Mouse (Mus musculus): ENCODE results near the gene Chmp6. TPM values are rescaled to one million over a fixed set of nuclear protein-coding genes. Genes with fewer than 3 reads are reported as not detected.
A peak's percentile ranks its signal among the peaks of the same experiment; 100 is the strongest.

The Chmp6 gene
- polyA plus RNA-seq, 2 experiments, result 15.2 to 25.2 TPM

GRCm38 (mm10) chr11:119897041-119897440, 16.2 kb upstream of the Chmp6 start:
- H3K36me3 ChIP-seq (replicated peaks; ENCODE audit: control insufficient read depth, insufficient read depth, low read depth), result no peaks in the 10 kb centered on the region
- H3K4me1 ChIP-seq (replicated peaks; ENCODE audit: control insufficient read depth in 2 of 2, insufficient read depth in 2 of 2, low read length in 1 of 2), result no peaks in the 10 kb centered on the region
- H3K4me3 ChIP-seq (ENCODE audit: insufficient read depth in 1 of 2, low read depth in 2 of 2, low read length in 2 of 2), result no peak overlapping the region
- 77% methylated on average over 9 of the region's 9 CpGs for WGBS (ENCODE audit: insufficient replicate concordance)
- H3K27ac ChIP-seq, result no peak overlapping the region
- H3K9ac ChIP-seq (replicated peaks), result no peak overlapping the region
- ATAC-seq (ENCODE audit: insufficient read depth), result no peak
- no peaks in the 10 kb centered on the region for H3K27me3 ChIP-seq (ENCODE audit: control insufficient read depth, insufficient read depth, low read length)
- no peaks in the 10 kb centered on the region for H3K9me3 ChIP-seq (ENCODE audit: control insufficient read depth, low read length)
- DNase-seq (ENCODE audit: low read depth in 3 of 3, low spot score in 3 of 3), result no peak
- no peak for TF ChIP-seq CTCF (IDR thresholded peaks at IDR 0.05; ENCODE audit: low read depth)
- TF ChIP-seq EP300 (IDR thresholded peaks at IDR 0.05; ENCODE audit: low read depth), result no peak
- H3K4me2 ChIP-seq (ENCODE audit: low read depth), result no peak overlapping the region

- H3K27me3 ChIP-seq (ENCODE audit: control insufficient read depth, insufficient read depth, low read length), result no peaks in the 10 kb centered on the region
- no peak overlapping the region for H3K4me2 ChIP-seq (ENCODE audit: low read depth)
- H3K4me3 ChIP-seq (ENCODE audit: insufficient read depth in 1 of 2, low read depth in 2 of 2, low read length in 2 of 2), result no peak overlapping the region
- no peaks in the 10 kb centered on the region for H3K9me3 ChIP-seq (ENCODE audit: control insufficient read depth, low read length)
- no peaks in the 10 kb centered on the region for H3K4me1 ChIP-seq (replicated peaks; ENCODE audit: control insufficient read depth in 2 of 2, insufficient read depth in 2 of 2, low read length in 1 of 2)
- ATAC-seq (ENCODE audit: insufficient read depth) (no peak), DNase-seq (ENCODE audit: low read depth in 3 of 3, low spot score in 3 of 3) (no peak)
- no peak for TF ChIP-seq EP300 (IDR thresholded peaks at IDR 0.05; ENCODE audit: low read depth)
- no peak for TF ChIP-seq CTCF (IDR thresholded peaks at IDR 0.05; ENCODE audit: low read depth)
- H3K36me3 ChIP-seq (replicated peaks; ENCODE audit: control insufficient read depth, insufficient read depth, low read depth), result no peaks in the 10 kb centered on the region
- no peak overlapping the region for H3K27ac ChIP-seq
- H3K9ac ChIP-seq (replicated peaks), result no peak overlapping the region
- 79% methylated on average over 11 of the region's 11 CpGs for WGBS (ENCODE audit: insufficient replicate concordance)
These were observed 14.3 kb upstream of the Chmp6 start for GRCm38 (mm10) chr11:119898976-119899375.

DNA sequence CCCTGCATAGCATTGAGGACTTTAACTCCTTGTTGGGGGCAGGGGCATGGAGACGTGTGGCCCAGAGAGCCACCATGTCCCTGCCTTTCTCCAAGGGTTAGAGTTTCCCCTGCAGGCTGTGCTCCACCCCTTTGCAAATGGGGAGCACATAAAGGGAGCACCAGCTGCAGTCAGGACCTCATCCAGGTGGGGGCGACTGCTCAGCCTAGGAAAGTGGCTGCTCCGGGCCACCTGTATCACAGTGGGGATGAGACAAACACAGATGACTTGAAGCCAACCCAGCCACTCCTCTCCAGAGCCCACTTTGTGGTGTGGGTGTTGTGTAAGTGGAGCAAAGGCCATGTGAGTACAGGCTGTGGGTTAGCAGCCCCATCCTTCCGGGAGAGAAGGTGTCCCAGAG, 12.1 kb upstream of the Chmp6 start:
- 59% methylated on average over 4 of the region's 4 CpGs for WGBS (ENCODE audit: insufficient replicate concordance)

DNA sequence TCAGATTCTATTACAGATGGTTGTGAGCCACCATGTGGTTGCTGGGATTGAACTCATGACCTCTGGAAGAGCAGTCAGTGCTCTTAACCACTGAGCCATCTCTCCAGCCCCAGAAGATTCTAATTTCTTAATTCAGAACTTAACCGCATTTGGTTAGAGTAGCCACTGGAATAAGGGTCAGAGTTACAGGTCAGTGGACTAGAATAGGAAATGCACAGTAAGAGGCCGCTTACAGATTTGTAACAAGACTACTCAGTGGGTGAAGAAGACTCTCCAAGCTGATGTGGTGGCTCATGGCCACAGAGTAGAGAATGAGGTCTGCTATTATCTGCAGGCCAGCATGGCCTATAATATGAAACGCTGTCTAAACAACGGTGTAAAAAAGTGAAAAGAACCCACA, 10.3 kb upstream of the Chmp6 start:
- no peak for ATAC-seq (ENCODE audit: insufficient read depth)

More for the DNA sequence above, 12.1 kb upstream of the Chmp6 start:
- Histone ChIP-seq H3K36me3 (replicated peaks; ENCODE audit: control insufficient read depth, insufficient read depth, low read depth) (no peaks in the 10 kb centered on the region), H3K27me3 (ENCODE audit: control insufficient read depth, insufficient read depth, low read length) (no peaks in the 10 kb centered on the region), H3K27ac (no peak overlapping the region), H3K4me1 (replicated peaks; ENCODE audit: control insufficient read depth in 2 of 2, insufficient read depth in 2 of 2, low read length in 1 of 2) (no peaks in the 10 kb centered on the region), H3K9me3 (ENCODE audit: control insufficient read depth, low read length) (no peaks in the 10 kb centered on the region), H3K9ac (replicated peaks) (no peak overlapping the region), H3K4me3 (ENCODE audit: insufficient read depth in 1 of 2, low read depth in 2 of 2, low read length in 2 of 2) (no peak overlapping the region), H3K4me2 (ENCODE audit: low read depth) (no peak overlapping the region)
- DNase-seq (ENCODE audit: low read depth in 3 of 3, low spot score in 3 of 3), result no peak
- no peak for ATAC-seq (ENCODE audit: insufficient read depth)
- no peak for TF ChIP-seq EP300 (IDR thresholded peaks at IDR 0.05; ENCODE audit: low read depth)
- TF ChIP-seq CTCF (IDR thresholded peaks at IDR 0.05; ENCODE audit: low read depth), result no peak

GRCm38 (mm10) chr11:119904621-119905286, 8.5 kb upstream of the Chmp6 start:
- no peak overlapping the region for H3K27ac ChIP-seq
- 22% methylated on average over 5 of the region's 5 CpGs for WGBS (ENCODE audit: insufficient replicate concordance)
- TF ChIP-seq CTCF (IDR thresholded peaks at IDR 0.05; ENCODE audit: low read depth), result peak; percentile 89
- no peak for TF ChIP-seq EP300 (IDR thresholded peaks at IDR 0.05; ENCODE audit: low read depth)
- DNase-seq (ENCODE audit: low read depth in 3 of 3, low spot score in 3 of 3), result peak in 1 of 3 experiments; percentile 36
- no peaks in the 10 kb centered on the region for H3K27me3 ChIP-seq (ENCODE audit: control insufficient read depth, insufficient read depth, low read length)
- ATAC-seq (ENCODE audit: insufficient read depth), result no peak
- no peaks in the 10 kb centered on the region for H3K36me3 ChIP-seq (replicated peaks; ENCODE audit: control insufficient read depth, insufficient read depth, low read depth)
- H3K4me1 ChIP-seq (replicated peaks; ENCODE audit: control insufficient read depth in 2 of 2, insufficient read depth in 2 of 2, low read length in 1 of 2), result no peaks in the 10 kb centered on the region; a peak in 1 of 4 replicates
- H3K4me2 ChIP-seq (ENCODE audit: low read depth), result no peak overlapping the region
- H3K9me3 ChIP-seq (ENCODE audit: control insufficient read depth, low read length), result no peaks in the 10 kb centered on the region
- no peak overlapping the region for H3K9ac ChIP-seq (replicated peaks)
- no peak overlapping the region for H3K4me3 ChIP-seq (ENCODE audit: insufficient read depth in 1 of 2, low read depth in 2 of 2, low read length in 2 of 2)

More for the DNA sequence above, 10.3 kb upstream of the Chmp6 start:
- WGBS (ENCODE audit: insufficient replicate concordance), result 71% methylated on average over 4 of the region's 4 CpGs
- H3K27me3 ChIP-seq (ENCODE audit: control insufficient read depth, insufficient read depth, low read length), result no peaks in the 10 kb centered on the region
- TF ChIP-seq CTCF (IDR thresholded peaks at IDR 0.05; ENCODE audit: low read depth), result no peak
- TF ChIP-seq EP300 (IDR thresholded peaks at IDR 0.05; ENCODE audit: low read depth), result no peak
- DNase-seq (ENCODE audit: low read depth in 3 of 3, low spot score in 3 of 3), result no peak
- no peaks in the 10 kb centered on the region for H3K4me1 ChIP-seq (replicated peaks; ENCODE audit: control insufficient read depth in 2 of 2, insufficient read depth in 2 of 2, low read length in 1 of 2)
- no peak overlapping the region for H3K4me3 ChIP-seq (ENCODE audit: insufficient read depth in 1 of 2, low read depth in 2 of 2, low read length in 2 of 2)
- no peak overlapping the region for H3K27ac ChIP-seq
- no peak overlapping the region for H3K9ac ChIP-seq (replicated peaks)
- H3K9me3 ChIP-seq (ENCODE audit: control insufficient read depth, low read length), result no peaks in the 10 kb centered on the region
- no peak overlapping the region for H3K4me2 ChIP-seq (ENCODE audit: low read depth)
- H3K36me3 ChIP-seq (replicated peaks; ENCODE audit: control insufficient read depth, insufficient read depth, low read depth), result no peaks in the 10 kb centered on the region

Measured in liver, embryonic 14.5 days (tissue).